Mouse (Mus musculus): Measurements from ENCODE around the gene Mid1.

The Mid1 gene

DNA sequence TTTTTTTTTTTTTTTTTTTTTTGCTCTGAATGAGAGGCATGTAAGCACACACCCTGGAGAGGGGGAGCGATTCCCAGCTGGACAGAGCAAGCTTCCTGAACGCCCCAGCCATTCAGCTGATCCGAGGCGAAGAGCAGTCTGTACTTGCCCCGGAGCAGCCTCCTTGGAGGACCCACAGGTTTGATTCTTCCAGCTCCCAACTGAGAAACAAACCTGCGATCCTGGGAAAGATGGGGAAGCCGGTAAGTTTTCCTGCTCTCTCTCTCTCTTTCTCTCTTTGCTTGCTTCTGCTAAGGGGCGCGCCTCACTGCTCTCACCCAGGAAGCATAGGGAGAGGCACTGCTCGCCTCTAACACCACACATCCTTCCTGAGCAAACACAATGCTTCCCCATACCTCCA lies at the start of gene Mid1:
TSS of gene Mid1 (plus strand) at position 69 of the 400 bp plus-strand sequence.
- DNase-seq (ENCODE audit: low spot score in 2 of 2), result no peak

GRCm38 (mm10) chrX:169673056-169673455 lies 11.9 kb upstream of the Mid1 start:
- DNase-seq (ENCODE audit: low spot score in 2 of 2), result no peak

DNA sequence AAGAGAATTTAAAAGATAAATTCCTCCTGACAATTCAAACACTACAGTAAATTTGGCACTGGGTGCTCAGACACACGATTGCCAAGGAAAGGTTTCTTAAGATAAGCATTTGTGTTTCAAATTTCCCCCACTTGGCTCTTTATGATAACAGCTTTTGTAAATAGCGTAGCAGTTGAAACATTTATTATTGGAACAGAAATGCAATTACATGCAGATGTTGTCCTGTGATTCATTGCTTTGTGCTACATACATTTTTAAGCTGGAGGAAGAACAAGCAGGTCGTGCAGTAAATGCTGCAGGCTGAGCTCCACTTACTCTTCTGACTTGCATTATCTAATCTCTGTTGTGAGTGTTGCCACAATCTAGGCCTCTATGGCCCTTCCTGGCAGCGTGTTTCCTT lies 8.7 kb upstream of the Mid1 start:
- no peak for DNase-seq (ENCODE audit: low spot score in 2 of 2)

DNA sequence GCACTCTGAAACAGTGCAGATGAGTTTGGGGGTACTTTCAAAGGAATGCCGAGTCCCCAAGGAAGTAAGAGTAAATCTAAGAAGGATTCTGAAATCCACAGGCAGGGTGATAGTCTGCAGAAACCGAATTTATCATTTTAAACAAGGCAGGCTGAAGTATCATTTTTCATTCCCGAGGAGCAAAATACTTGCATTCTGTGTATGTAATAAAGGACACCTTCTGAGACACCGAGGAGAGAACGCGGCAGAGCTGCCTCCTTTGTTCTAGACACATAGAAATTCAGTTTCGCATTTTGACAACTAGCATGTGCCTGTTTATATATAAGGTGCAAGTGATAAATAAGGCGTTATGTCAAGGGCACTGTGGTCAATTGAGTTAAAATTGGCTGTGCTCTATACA lies 732 bp downstream of the Mid1 start:
- no peak for DNase-seq (ENCODE audit: low spot score in 2 of 2)

GRCm38 (mm10) chrX:169691217-169691616 lies 6.2 kb downstream of the Mid1 start:
- DNase-seq (ENCODE audit: low spot score in 2 of 2), result no peak

GRCm38 (mm10) chrX:169691675-169692074 lies 6.7 kb downstream of the Mid1 start:
- no peak for DNase-seq (ENCODE audit: low spot score in 2 of 2)

- no peak for DNase-seq (ENCODE audit: low spot score in 2 of 2)
These were observed 7.4 kb downstream of the Mid1 start for GRCm38 (mm10) chrX:169692225-169692909.

GRCm38 (mm10) chrX:169704016-169704602 lies 19.1 kb downstream of the Mid1 start:
- DNase-seq (ENCODE audit: low spot score in 2 of 2), result no peak

DNA sequence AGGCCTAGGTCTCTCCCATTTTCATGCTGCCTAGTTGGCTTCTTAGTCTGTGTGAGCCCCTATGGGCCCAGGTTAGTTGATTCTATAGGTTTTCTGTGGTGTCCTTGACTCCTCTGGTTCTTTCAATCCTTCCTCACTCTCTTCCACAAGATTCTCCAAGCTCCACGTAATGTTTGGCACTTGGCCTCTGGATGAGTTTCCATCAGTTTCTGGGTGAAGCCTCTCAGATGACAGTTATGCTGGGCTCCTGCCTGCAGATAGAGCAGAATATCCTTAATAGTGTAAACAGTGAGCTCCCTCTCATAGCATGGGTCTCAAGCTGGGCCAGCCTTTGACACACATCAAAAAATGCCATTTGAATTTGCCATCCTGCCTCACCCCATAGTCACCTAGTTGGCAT lies 38.5 kb downstream of the Mid1 start:
- no peak for DNase-seq (ENCODE audit: low spot score in 2 of 2)

DNA sequence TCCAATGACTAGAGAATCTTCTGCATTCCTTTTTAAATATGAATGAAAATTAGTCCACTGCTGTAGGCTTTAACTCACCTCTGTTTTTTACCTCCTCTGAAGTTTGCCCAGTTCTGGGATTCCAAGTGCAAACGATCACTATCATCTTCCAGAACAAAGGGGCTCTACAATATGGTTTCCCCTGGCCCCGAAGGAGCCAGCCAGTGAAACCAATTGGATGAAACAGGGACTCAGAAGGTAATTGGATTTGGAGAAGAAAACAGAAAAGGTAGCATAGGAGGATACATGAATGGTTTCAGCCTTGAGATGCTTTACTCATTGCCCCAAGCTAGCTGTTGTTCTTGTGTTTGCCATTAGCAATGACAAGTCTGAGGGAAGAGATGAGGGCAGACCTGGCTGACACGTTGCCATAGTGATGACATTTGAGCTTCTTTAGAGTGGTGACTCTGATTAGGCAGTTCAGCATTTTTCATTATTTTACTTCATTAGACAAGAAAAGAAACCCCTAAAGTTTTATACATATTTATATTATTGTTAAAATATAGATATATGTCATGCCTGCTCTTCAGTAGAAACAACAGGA lies 50.5 kb downstream of the Mid1 start:
- no peak for DNase-seq (ENCODE audit: low spot score in 2 of 2)

DNA sequence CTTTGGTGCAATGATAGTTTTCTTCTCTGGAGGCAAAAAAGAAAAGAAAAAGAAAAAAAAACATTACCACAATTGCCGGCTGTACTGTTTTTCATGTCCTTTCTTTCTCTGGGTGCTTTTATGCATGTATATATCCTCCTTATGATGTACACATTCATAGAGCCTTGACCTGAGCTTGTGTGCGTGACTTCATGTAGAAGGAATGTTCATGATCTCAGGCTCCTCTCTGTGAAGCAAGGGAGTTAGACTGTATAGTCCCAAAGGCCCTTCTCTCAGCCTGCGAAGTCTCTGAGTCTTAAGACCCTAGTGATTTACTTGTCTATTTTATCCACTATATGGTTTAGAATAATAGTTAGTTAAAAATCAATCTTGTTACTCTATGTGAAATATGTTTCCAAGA lies 73.0 kb downstream of the Mid1 start:
- no peak for DNase-seq (ENCODE audit: low spot score in 2 of 2)

DNA sequence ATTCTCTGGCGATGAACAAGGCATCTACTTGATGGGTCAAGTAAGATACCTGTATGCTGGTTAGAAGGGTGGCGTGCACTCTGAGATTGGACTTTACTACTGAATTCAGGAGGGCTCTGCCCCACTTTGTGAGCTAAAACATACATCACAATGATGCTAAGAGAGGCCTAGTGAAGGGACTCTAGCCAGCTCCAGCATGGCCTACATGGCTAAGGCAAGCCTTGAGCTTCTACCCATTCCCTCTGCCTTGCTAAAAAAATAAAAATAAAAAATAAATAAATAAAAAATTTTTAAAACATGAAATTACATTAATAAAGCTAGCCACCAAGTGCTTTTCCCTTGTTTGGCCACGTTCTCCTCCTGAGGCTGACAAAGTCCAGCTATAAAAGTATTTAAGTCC lies 94.5 kb downstream of the Mid1 start, which contains the start of gene 4933400A11Rik:
TSS of gene 4933400A11Rik (minus strand) at position 101 of the 400 bp plus-strand sequence.
- no peak for DNase-seq (ENCODE audit: low spot score in 2 of 2)

DNA sequence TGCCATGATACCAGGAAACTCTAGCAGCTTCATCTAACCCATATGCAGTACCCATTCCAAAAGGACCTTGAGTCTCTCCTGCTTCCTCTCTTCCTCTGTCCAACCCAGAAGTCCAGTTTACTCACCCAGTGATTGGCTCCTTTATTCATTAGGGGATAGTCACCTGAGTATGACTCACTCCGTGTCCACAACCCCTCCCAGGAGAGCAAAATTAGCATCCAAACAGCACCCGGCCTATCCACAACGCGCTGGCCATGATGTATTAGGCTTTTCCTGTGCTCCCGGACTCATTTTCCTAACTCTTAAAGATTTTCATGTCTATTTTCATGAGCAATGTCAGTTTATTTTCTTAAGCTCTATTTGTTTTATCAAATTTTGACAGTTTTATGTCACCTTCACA lies 104.7 kb downstream of the Mid1 start:
- no peak for DNase-seq (ENCODE audit: low spot score in 2 of 2)

DNA sequence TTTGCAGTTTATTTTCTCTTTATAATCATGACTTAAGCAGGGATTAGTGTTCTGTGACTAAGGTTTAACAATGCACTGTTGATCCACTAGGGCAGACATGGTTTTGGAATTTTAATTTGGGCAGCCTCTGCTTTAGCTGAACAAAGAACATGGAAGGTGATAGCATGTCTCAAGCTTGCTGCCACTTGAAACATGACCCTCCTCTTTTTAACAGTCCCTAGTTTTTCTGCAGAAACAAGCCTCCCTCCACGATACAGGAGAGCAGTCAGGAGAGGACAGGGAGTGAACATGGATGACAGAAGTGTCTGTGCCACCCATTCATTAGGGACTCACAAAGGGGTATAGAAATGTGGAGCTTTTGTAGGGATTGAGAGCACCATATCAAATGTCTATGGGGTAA lies 107.9 kb downstream of the Mid1 start:
- DNase-seq (ENCODE audit: low spot score in 2 of 2), result no peak

- DNase-seq (ENCODE audit: low spot score in 2 of 2), result no peak
These were observed 109.4 kb downstream of the Mid1 start for GRCm38 (mm10) chrX:169794421-169794820.

DNA sequence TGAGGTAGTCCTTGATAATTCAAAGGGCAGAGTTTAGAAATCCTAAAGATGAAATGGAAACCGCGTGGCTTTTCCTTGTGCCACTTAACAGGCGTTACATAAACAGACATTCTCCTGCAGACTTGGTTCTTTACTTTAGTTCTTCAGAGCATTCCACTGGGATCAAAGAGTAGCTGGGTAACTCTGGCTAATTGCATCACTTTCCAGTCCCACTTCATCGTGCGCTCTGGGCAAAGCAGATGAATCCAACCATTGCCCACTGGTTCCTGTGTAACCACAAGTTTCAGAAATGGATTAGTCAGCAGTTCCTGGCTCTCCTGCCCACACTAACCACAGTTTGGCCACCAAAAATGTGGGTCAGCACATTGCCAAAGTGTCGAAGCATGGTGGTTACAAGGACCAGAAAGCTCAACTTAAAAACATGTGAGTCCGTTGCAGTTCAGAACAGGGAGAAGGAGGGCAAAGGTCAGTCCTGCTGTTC lies 109.9 kb downstream of the Mid1 start:
- no peak for DNase-seq (ENCODE audit: low spot score in 2 of 2)

GRCm38 (mm10) chrX:169797148-169797547 lies 112.1 kb downstream of the Mid1 start:
- DNase-seq (ENCODE audit: low spot score in 2 of 2), result no peak

DNA sequence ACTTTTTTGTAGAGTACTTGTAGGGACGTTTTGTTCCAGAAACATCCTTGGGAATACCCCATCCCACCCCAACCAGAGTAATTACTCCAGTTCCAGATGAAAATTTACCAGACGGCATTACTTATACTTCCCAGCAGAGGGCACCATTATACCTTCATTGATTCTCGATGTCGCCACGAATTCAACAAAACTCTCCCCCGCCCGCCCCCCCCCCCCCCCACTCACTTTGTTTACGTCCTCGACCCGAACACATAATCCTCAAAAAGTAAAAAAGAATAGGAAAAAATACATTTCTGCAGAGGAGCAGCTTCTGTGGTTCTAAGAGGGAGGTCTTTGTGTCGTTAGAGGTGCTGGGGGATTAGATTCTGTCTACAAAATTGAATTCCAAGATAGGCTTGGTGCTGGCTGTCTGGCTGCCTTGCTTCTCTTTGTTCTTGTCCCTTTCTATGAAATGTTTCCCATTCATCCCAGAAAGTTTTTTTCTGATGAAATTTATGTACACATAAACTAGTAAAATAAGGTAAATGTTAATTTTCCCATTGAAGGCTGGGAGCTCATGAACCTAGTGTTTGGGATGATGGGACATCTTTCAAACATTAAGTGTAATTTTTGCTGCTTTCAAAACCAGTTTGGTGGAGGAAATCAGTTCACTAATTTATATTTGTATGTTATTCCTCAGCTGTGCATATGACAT lies 114.1 kb downstream of the Mid1 start:
- DNase-seq (ENCODE audit: low spot score in 2 of 2), result no peak

DNA sequence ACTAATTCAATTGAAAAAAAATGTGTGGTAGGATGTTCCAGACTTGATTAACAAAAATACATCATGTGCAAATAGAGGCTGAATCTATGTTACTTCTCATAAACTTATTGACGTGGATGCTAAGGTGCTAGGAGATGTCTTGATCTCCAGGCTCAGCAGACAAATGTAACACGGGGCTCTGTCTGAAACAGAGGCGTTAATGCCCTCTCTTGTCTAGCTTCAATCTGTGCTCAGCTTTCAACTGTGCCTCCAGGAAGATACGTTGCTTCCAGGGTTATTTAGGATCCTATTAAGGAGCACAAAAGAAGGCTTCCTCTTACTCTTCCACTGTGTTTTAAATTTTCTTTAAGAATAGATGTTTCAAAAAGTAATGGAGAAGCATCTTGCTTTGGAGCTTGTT lies 115.2 kb downstream of the Mid1 start:
- DNase-seq (ENCODE audit: low spot score in 2 of 2), result no peak

DNA sequence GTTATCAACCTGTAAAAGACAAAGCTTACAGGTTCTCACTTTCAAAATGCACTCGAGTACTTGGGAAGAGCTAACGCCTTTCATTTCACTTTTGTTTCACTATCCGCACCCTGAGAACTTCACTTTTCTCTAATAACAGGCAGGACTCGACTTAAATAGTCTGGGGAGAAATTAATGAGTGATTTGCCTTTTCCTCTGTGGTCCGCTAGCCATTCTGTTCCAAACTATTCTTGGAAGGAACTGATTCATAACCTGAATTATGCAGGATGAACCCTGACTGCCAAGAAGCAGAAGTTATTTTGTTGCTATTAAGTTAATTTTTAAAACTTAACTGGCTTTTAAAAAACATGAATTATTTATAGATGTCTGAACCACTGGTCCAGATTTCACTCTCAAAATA lies 120.8 kb downstream of the Mid1 start:
- DNase-seq (ENCODE audit: low spot score in 2 of 2), result no peak

DNA sequence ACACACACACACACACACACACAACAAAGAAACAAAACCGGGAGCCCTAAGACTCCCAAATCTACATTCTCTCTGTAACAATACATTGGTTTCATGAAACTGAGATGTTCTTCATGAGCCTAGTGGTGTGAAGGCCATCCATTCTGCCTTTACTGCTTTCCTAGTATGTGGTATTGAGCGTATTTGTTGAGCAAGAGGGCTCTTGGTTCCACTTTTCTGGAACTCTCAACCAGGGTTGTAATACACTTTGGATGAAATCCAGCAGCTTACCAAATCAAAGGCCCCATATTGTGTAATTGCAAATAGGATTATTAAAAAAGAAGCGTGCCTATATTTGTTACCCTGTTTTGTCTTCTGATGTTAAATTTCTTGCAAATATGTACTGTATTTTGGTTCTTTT lies 122.7 kb downstream of the Mid1 start:
- DNase-seq (ENCODE audit: low spot score in 2 of 2), result no peak

GRCm38 (mm10) chrX:169811318-169811717 lies 126.3 kb downstream of the Mid1 start:
- DNase-seq (ENCODE audit: low spot score in 2 of 2), result no peak

GRCm38 (mm10) chrX:169811783-169812182 lies 126.8 kb downstream of the Mid1 start:
- DNase-seq (ENCODE audit: low spot score in 2 of 2), result no peak
